Mouse (Mus musculus): Measurements from ENCODE around the gene Dohh. TPM values are rescaled to one million over a fixed set of nuclear protein-coding genes. Genes with fewer than 3 reads are reported as not detected.

The Dohh gene
- polyA plus RNA-seq, 1 experiment = 123 TPM

DNA sequence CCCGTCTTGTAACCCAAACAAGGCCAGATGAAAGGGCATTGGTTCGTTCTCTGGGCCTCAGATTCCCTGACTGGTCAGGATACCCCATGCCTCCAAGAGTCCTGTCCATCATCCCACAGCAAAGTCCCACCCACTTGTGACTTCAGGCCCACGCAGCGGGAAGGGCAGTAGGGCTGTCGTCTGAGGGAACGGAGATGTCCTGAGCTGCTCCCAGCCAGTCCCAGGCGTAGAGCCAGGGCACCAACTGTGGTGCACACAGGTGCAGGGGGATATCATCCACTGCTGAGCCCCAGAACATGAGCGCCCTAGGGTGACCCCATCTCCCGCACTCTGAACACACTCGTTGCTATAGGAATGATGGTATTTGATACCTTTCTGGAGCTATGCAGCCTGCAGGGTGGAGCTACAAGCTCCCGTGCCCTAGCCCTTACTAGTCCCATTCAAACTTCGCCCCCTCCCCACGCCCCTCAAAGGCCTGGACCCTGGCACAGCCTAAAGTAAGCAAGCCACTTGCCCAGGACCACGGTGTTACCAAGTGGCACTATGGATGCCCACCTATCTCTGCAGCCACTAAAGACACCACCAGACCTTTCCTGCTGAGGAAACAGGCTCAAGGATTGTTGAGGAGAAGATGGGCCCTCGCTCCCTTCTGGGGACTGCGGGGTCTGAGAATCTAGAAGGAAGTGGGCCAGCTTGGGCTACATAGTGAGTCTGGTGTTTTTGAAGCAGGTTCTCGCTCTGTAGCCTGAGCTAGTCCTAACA, 31.5 kb downstream of the Dohh start:
- no peak for DNase-seq
- Histone ChIP-seq H3K4me3 (ENCODE audit: control insufficient read depth, insufficient read depth, low read length) (no peak overlapping the region), H3K36me3 (ENCODE audit: control insufficient read depth, insufficient read depth, low read length) (no peaks in the 10 kb centered on the region), H3K4me1 (replicated peaks; ENCODE audit: control insufficient read depth, insufficient read depth, low read length) (peaks cover 8% of the 10 kb centered on the region), H3K27me3 (ENCODE audit: control insufficient read depth, insufficient read depth, low read length) (no peaks in the 10 kb centered on the region), H3K27ac (ENCODE audit: control insufficient read depth, insufficient read depth, low read length) (no peak overlapping the region)
- WGBS = 94% methylated on average over 17 of the region's 17 CpGs
- no peak for TF ChIP-seq POLR2A (IDR thresholded peaks at IDR 0.05; ENCODE audit: control insufficient read depth, extremely low read depth, insufficient read depth, low read length, poor library complexity)
- TF ChIP-seq CTCF (IDR thresholded peaks at IDR 0.05; ENCODE audit: borderline replicate concordance, control insufficient read depth, extremely low read depth, insufficient read depth, low read length, poor library complexity) = no peak

DNA sequence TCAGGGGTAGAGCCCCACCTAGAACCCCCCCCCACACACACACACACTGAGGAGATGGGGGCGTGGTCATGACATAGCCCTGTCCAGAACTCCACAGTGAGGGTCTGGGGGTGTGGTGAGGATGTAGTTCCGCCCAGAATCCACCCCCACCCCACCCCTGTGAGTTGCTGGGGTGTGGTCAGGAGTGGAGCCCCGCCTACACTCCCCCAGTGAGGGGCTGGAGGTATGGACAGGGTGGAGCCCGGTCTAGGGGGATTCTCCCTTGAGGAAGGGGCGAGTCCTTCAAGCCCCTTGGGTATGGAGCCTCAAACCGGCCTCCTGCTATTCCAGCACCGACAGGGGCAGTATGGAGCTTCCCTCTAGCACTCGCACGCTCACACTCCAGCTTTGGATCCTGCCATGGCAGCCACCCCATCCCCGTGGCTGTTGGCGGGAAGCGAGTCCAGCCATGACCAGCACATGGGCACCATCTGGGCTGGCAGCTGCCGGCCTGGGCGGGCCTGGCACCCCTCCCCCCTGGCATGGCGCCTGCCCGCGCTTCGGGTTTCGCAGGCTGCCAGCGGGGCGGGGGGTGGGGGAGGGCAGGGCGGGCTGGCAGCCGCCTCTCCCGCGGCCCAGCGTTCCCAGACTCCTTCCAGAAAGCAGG, 32.5 kb downstream of the Dohh start:
- Histone ChIP-seq H3K4me1 (replicated peaks; ENCODE audit: control insufficient read depth, insufficient read depth, low read length) (peaks cover 8% of the 10 kb centered on the region), H3K27me3 (ENCODE audit: control insufficient read depth, insufficient read depth, low read length) (no peaks in the 10 kb centered on the region), H3K4me3 (ENCODE audit: control insufficient read depth, insufficient read depth, low read length) (peak overlapping the region; percentile 19; the same call in 1 of the 2 replicates), H3K27ac (ENCODE audit: control insufficient read depth, insufficient read depth, low read length) (no peak overlapping the region), H3K36me3 (ENCODE audit: control insufficient read depth, insufficient read depth, low read length) (no peaks in the 10 kb centered on the region)
- no peak for DNase-seq
- 15% methylated on average over 26 of the region's 26 CpGs for WGBS
- TF ChIP-seq CTCF (IDR thresholded peaks at IDR 0.05; ENCODE audit: borderline replicate concordance, control insufficient read depth, extremely low read depth, insufficient read depth, low read length, poor library complexity) (0 out of 2 replicates have a peak, but pooled peaks have one; percentile 23), POLR2A (IDR thresholded peaks at IDR 0.05; ENCODE audit: control insufficient read depth, extremely low read depth, insufficient read depth, low read length, poor library complexity) (no peak)

DNA sequence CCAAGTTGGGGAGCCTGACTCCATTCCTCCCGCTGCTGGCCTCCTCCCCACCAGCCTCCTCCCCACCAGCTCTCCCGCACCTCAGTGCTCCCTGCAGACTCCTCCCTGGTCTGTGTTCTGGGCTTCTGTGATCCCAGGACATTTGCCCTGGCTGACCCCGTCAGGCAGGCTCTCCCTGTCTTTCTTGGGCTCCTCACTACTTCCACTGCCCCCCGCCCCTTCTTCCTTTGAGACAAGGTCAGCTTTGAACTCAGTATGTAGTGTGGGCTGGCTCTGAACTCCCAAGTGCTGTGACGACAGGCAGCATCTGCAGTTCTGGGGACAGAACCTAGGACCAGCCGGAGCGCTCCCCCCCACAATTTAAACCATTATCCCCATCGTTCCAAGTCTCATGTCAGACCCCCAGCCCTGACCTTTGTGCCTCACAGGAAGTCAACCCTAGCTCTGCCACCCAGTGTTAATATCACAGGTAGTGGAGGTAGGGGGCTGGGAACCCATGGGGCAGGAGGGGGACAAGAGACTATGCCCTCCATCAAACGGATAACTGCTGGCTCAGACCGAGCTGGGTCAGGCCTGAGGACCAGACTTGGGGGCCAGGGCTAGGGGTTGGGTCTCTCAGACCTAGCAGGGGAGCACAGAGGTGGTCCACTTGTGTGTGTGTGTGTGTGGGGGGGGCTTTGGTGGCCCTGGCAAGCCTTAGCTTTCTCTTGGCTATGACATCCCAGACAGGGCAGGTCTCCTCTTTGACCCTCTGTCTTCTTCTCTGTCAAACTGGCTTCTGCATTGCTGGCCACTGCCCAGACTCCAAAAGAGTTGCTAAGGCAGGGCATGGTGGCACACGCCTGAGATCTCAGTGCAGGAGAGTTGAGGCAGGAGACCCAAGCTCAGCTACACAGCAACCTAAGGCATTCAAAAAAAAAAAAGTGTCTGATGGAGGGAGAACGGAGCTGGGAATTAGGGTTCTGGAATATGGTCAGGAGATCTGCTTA, 33.3 kb downstream of the Dohh start:
- H3K4me3 ChIP-seq (ENCODE audit: control insufficient read depth, insufficient read depth, low read length) = no peak overlapping the region
- no peak for DNase-seq
- no peak for TF ChIP-seq CTCF (IDR thresholded peaks at IDR 0.05; ENCODE audit: borderline replicate concordance, control insufficient read depth, extremely low read depth, insufficient read depth, low read length, poor library complexity)
- TF ChIP-seq POLR2A (IDR thresholded peaks at IDR 0.05; ENCODE audit: control insufficient read depth, extremely low read depth, insufficient read depth, low read length, poor library complexity) = no peak
- H3K27ac ChIP-seq (ENCODE audit: control insufficient read depth, insufficient read depth, low read length) = no peak overlapping the region
- WGBS = 79% methylated on average over 12 of the region's 12 CpGs
- H3K36me3 ChIP-seq (ENCODE audit: control insufficient read depth, insufficient read depth, low read length) = no peaks in the 10 kb centered on the region
- no peaks in the 10 kb centered on the region for H3K27me3 ChIP-seq (ENCODE audit: control insufficient read depth, insufficient read depth, low read length)
- peaks cover 8% of the 10 kb centered on the region for H3K4me1 ChIP-seq (replicated peaks; ENCODE audit: control insufficient read depth, insufficient read depth, low read length)

DNA sequence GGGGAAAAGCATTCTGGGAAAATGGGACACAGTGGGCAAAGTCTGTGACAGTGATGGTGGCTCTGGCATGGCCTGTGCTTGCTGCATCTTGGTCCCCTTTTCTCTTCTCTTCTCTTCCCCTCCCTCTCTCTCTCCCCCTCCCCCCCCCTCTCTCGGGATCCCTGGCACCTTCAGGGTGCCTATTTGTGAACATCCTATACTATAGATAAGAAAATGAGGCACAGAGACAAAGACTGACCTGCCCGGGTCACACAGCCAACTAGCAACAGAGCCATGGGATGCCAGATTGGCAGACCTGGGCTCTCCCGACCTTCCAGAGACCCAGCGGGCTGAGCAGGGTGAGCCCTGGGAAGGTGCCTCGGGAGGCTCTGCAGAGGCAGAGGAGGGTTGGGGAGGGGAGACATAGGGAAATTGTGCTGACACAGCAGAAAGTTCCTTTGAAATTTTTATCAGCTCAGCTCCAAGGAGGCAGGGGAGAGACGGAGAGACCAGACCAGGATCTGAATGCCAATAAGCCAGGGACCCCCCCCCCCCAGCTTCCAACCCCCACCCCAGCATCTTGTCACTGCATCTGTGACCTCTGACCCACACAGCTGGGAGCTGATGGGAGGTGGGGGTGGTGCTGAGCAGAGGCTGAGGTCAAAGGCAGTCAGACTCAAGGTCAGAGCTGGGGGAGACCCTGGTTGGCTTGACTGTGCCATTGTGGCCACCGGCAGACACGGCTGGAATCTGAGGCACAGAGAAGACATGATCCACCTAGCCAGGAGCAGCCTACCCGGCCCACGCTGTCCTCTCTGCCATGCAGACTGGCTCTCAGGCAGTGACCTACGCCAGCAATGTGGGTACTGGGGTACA, 34.2 kb downstream of the Dohh start:
- WGBS = 90% methylated on average over 11 of the region's 11 CpGs
- no peak for DNase-seq
- no peak for TF ChIP-seq CTCF (IDR thresholded peaks at IDR 0.05; ENCODE audit: borderline replicate concordance, control insufficient read depth, extremely low read depth, insufficient read depth, low read length, poor library complexity)
- TF ChIP-seq POLR2A (IDR thresholded peaks at IDR 0.05; ENCODE audit: control insufficient read depth, extremely low read depth, insufficient read depth, low read length, poor library complexity) = no peak
- Histone ChIP-seq H3K27me3 (ENCODE audit: control insufficient read depth, insufficient read depth, low read length) (no peaks in the 10 kb centered on the region), H3K27ac (ENCODE audit: control insufficient read depth, insufficient read depth, low read length) (no peak overlapping the region), H3K4me1 (replicated peaks; ENCODE audit: control insufficient read depth, insufficient read depth, low read length) (peaks cover 8% of the 10 kb centered on the region), H3K36me3 (ENCODE audit: control insufficient read depth, insufficient read depth, low read length) (no peaks in the 10 kb centered on the region), H3K4me3 (ENCODE audit: control insufficient read depth, insufficient read depth, low read length) (no peak overlapping the region)

DNA sequence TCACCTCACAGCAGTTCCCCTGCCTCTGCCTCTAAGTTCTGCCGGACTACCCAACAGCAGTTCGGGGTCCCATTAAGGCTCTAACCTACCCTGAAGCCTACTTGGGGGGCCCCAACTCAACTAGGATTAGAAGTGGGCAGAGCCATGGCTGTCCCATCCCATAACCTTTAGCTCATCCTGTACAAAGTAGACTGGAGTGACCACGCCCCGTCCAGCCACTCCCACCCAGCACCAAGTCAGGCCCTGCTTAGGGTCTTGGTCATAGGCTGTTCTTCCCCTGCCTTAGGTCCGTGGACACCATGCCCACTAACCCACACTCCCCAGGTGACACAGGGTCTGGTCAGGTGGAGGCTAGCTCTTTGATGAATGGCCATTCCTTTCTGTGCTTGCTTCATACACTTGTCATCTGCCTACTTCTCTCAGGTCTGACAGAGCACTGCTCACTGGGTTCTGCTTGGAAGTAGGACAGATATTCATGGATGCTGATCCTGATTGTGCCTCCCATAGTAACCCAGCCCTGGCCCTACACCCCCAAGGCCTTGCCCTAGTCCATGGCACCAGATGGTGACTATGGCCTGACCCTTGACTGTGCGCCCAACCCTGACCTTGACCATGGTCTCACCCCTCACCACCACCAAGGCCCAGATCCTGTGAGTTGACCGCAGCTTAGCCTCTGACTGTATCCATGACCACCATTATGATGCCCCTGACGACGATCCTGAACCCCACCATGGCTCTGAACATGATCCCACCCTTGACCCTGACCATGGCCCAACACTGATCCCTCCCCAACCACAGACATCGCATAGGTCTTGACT, 35.1 kb downstream of the Dohh start:
- 94% methylated on average over 10 of the region's 10 CpGs for WGBS
- no peak for DNase-seq
- Histone ChIP-seq H3K27me3 (ENCODE audit: control insufficient read depth, insufficient read depth, low read length) (no peaks in the 10 kb centered on the region), H3K36me3 (ENCODE audit: control insufficient read depth, insufficient read depth, low read length) (no peaks in the 10 kb centered on the region), H3K4me1 (replicated peaks; ENCODE audit: control insufficient read depth, insufficient read depth, low read length) (no peaks in the 10 kb centered on the region; the same call in 1 of the 2 replicates), H3K27ac (ENCODE audit: control insufficient read depth, insufficient read depth, low read length) (no peak overlapping the region), H3K4me3 (ENCODE audit: control insufficient read depth, insufficient read depth, low read length) (no peak overlapping the region)
- TF ChIP-seq CTCF (IDR thresholded peaks at IDR 0.05; ENCODE audit: borderline replicate concordance, control insufficient read depth, extremely low read depth, insufficient read depth, low read length, poor library complexity) (no peak), POLR2A (IDR thresholded peaks at IDR 0.05; ENCODE audit: control insufficient read depth, extremely low read depth, insufficient read depth, low read length, poor library complexity) (no peak)

All from thymus, adult 2 months (tissue).